Mouse (Mus musculus): Measurements from ENCODE around the gene C2cd3.

GRCm38 (mm10) chr7:100378257-100378656, 6.2 kb downstream of the C2cd3 start:
- no peak for TF ChIP-seq POLR2A (IDR thresholded peaks at IDR 0.05; ENCODE audit: insufficient read depth, low read length)
- TF ChIP-seq CTCF (IDR thresholded peaks at IDR 0.05; ENCODE audit: low read depth, low read length) = no peak
- TF ChIP-seq EP300 (IDR thresholded peaks at IDR 0.05; ENCODE audit: insufficient read depth, low read depth, low read length) = no peak
